Mouse (Mus musculus): ENCODE measurements around the gene Hapln4. TPM values are rescaled to one million over a fixed set of nuclear protein-coding genes. Genes with fewer than 3 reads are reported as not detected.

The Hapln4 gene
- 1 to 10 TPM in 1 of 2 experiments, under 1 TPM in 1; 0.66 to 1.2 TPM for polyA plus RNA-seq (2012; fragmentation: generic; extraction: Trizol)

GRCm38 (mm10) chr8:70083285-70083684, at the start of gene Hapln4:
TSS of gene Hapln4 (plus strand) at chr8:70083457.

GRCm38 (mm10) chr8:70042583-70043455, 40.4 kb upstream of the Hapln4 start, which contains the start of the genes Mau2 and Sugp1:
TSS of gene Mau2 (minus strand) at chr8:70042734.
TSS of gene Sugp1 (plus strand) at chr8:70042813.

GRCm38 (mm10) chr8:70072441-70073069, 10.7 kb upstream of the Hapln4 start, which contains the start of gene Tm6sf2:
TSS of gene Tm6sf2 (plus strand) at chr8:70072924.

GRCm38 (mm10) chr8:70120667-70121066, 37.4 kb downstream of the Hapln4 start, which contains the start of gene Ncan:
TSS of gene Ncan (minus strand) at chr8:70120873.

GRCm38 (mm10) chr8:70131166-70131883, 48.1 kb downstream of the Hapln4 start, which contains the start of gene Nr2c2ap:
TSS of gene Nr2c2ap (plus strand) at chr8:70131333.

GRCm38 (mm10) chr8:70139026-70139857, 56.0 kb downstream of the Hapln4 start, which contains the start of the genes Rfxank, Borcs8 and Mef2b:
TSS of gene Rfxank (minus strand) at chr8:70139154.
TSS of gene Borcs8 (plus strand) at chr8:70139499.
TSS of gene Mef2b (plus strand) at chr8:70139711.

Other genes with a start within 250 kb of the Hapln4 start
- gene Cilp2, start 195.8 kb upstream of the Hapln4 start, polyA plus RNA-seq (2012; fragmentation: generic; extraction: Trizol) = under 1 TPM in 1 of 2 experiments, not detected in 1; 0.07 TPM
- gene Tssk6, start 181.3 kb upstream of the Hapln4 start, polyA plus RNA-seq (2012; fragmentation: generic; extraction: Trizol) = under 1 TPM; 0.13 to 0.72 TPM
- gene Ndufa13, start 180.9 kb upstream of the Hapln4 start, polyA plus RNA-seq (2012; fragmentation: generic; extraction: Trizol) = 100 to 1,000 TPM; 233 to 235 TPM
- 10 to 100 TPM in 1 of 2 experiments, 1 to 10 TPM in 1; 8.5 to 22.4 TPM for gene Yjefn3, start 180.7 kb upstream of the Hapln4 start, polyA plus RNA-seq (2012; fragmentation: generic; extraction: Trizol)
- 10 to 100 TPM; 18.8 to 24.7 TPM for gene Gatad2a, start 87.1 kb upstream of the Hapln4 start, polyA plus RNA-seq (2012; fragmentation: generic; extraction: Trizol)
- gene Mau2, start 40.7 kb upstream of the Hapln4 start, polyA plus RNA-seq (2012; fragmentation: generic; extraction: Trizol) = 10 to 100 TPM in 1 of 2 experiments, 1 to 10 TPM in 1; 8.4 to 34.1 TPM
- 10 to 100 TPM; 24.7 to 34.4 TPM for gene Sugp1, start 40.6 kb upstream of the Hapln4 start, polyA plus RNA-seq (2012; fragmentation: generic; extraction: Trizol)
- 1 to 10 TPM in 1 of 2 experiments, under 1 TPM in 1; 0.15 to 1.4 TPM for gene Tm6sf2, start 10.5 kb upstream of the Hapln4 start, polyA plus RNA-seq (2012; fragmentation: generic; extraction: Trizol)
- gene Ncan, start 37.4 kb downstream of the Hapln4 start, polyA plus RNA-seq (2012; fragmentation: generic; extraction: Trizol) = under 1 TPM; under 0.01 to 0.06 TPM
- 10 to 100 TPM; 28.9 to 68.0 TPM for gene Nr2c2ap, start 47.9 kb downstream of the Hapln4 start, polyA plus RNA-seq (2012; fragmentation: generic; extraction: Trizol)
- 10 to 100 TPM in 1 of 2 experiments, 1 to 10 TPM in 1; 7.9 to 19.7 TPM for gene Rfxank, start 55.7 kb downstream of the Hapln4 start, polyA plus RNA-seq (2012; fragmentation: generic; extraction: Trizol)
- gene Borcs8, start 56.0 kb downstream of the Hapln4 start, polyA plus RNA-seq (2012; fragmentation: generic; extraction: Trizol) = 10 to 100 TPM; 44.4 to 92.4 TPM
- gene Mef2b, start 56.3 kb downstream of the Hapln4 start, polyA plus RNA-seq (2012; fragmentation: generic; extraction: Trizol) = under 1 TPM; 0.19 to 0.79 TPM
- gene Tmem161a, start 88.9 kb downstream of the Hapln4 start, polyA plus RNA-seq (2012; fragmentation: generic; extraction: Trizol) = 10 to 100 TPM; 20.8 to 81.8 TPM
- 10 to 100 TPM in 1 of 2 experiments, under 1 TPM in 1; 0.89 to 18.9 TPM for gene Slc25a42, start 128.8 kb downstream of the Hapln4 start, polyA plus RNA-seq (2012; fragmentation: generic; extraction: Trizol)
- 10 to 100 TPM in 1 of 2 experiments, 1 to 10 TPM in 1; 10.0 to 33.2 TPM for gene Sugp2, start 150.8 kb downstream of the Hapln4 start, polyA plus RNA-seq (2012; fragmentation: generic; extraction: Trizol)
- gene Armc6, start 151.0 kb downstream of the Hapln4 start, polyA plus RNA-seq (2012; fragmentation: generic; extraction: Trizol) = 10 to 100 TPM; 33.5 to 33.9 TPM
- gene Homer3, start 199.4 kb downstream of the Hapln4 start, polyA plus RNA-seq (2012; fragmentation: generic; extraction: Trizol) = 10 to 100 TPM; 28.6 to 58.1 TPM
- 10 to 100 TPM; 61.1 to 69.1 TPM for gene Ddx49, start 219.0 kb downstream of the Hapln4 start, polyA plus RNA-seq (2012; fragmentation: generic; extraction: Trizol)
- 100 to 1,000 TPM; 192 to 229 TPM for gene Cope, start 219.1 kb downstream of the Hapln4 start, polyA plus RNA-seq (2012; fragmentation: generic; extraction: Trizol)
- 1 to 10 TPM in 1 of 2 experiments, under 1 TPM in 1; 0.94 to 8.5 TPM for gene Cers1, start 232.3 kb downstream of the Hapln4 start, polyA plus RNA-seq (2012; fragmentation: generic; extraction: Trizol)
- 1 to 10 TPM; 1.5 to 8.3 TPM for gene Gdf1, start 246.4 kb downstream of the Hapln4 start, polyA plus RNA-seq (2012; fragmentation: generic; extraction: Trizol)

Data from C3H10T1/2 (cell line).